Mouse (Mus musculus) MEL (cell line): Measurements from ENCODE around the gene Kifc5b. TPM values are rescaled to one million over a fixed set of nuclear protein-coding genes. Genes with fewer than 3 reads are reported as not detected.

Experiments
- DNase-seq: peaks from one replicate; pipeline ENCODE4 v3.0.0; 2011; ENCODE audit warnings: low read depth, low spot score
- H3K27ac ChIP-seq: 2 replicates; pipeline ENCODE4 v1.5.1; 2012; ENCODE audit warnings: low read depth, mild to moderate bottlenecking, control low read depth, low read length, moderate library complexity; ENCODE audit not compliant: control insufficient read depth
- H3K27me3 ChIP-seq, 2 experiments: fragments of 150-350 bp in 1 of 2; sonication (generic) in 1 of 2; 2 replicates each; pipeline ENCODE4 v1.6.1; 2012; ENCODE audit warnings: low read length in 2 of 2, mild to moderate bottlenecking in 2 of 2, improper control_type of control experiment in 1 of 2, moderate library complexity in 1 of 2; ENCODE audit not compliant: insufficient read depth in 2 of 2, control insufficient read depth in 1 of 2
- H3K36me3 ChIP-seq, 2 experiments: 2 replicates each; pipeline ENCODE4 v1.6.1; 2012 to 2014; ENCODE audit warnings: low read length in 2 of 2, improper control_type of control experiment in 1 of 2, inconsistent platforms in 1 of 2, mild to moderate bottlenecking in 1 of 2; ENCODE audit not compliant: insufficient read depth in 2 of 2, control insufficient read depth in 1 of 2
- H3K4me1 ChIP-seq, 2 experiments: fragments of 150-350 bp in 1 of 2; sonication (generic) in 1 of 2; 2 replicates each; pipeline ENCODE4 v1.6.1; 2012; ENCODE audit warnings: low read length in 2 of 2, improper control_type of control experiment in 1 of 2, mild to moderate bottlenecking in 1 of 2; ENCODE audit not compliant: insufficient read depth in 2 of 2, control insufficient read depth in 1 of 2
- H3K4me3 ChIP-seq, 2 experiments: fragments of 150-350 bp in 1 of 2; sonication (generic) in 1 of 2; 2 replicates each; pipeline ENCODE4 v1.5.1; 2012; ENCODE audit warnings: low read depth in 2 of 2, low read length in 2 of 2, mild to moderate bottlenecking in 2 of 2, moderate library complexity in 2 of 2, control low read depth in 1 of 2, improper control_type of control experiment in 1 of 2; ENCODE audit not compliant: control insufficient read depth in 1 of 2, insufficient read depth in 1 of 2
- H3K79me2 ChIP-seq: 2 replicates; pipeline ENCODE4 v1.6.1; 2012; ENCODE audit warnings: mild to moderate bottlenecking, low read length, moderate library complexity; ENCODE audit not compliant: control insufficient read depth, poor library complexity, insufficient read depth
- H3K9ac ChIP-seq: 2 replicates; pipeline ENCODE4 v1.6.1; 2012; ENCODE audit warnings: low read depth, mild to moderate bottlenecking, control low read depth, low read length, moderate library complexity; ENCODE audit not compliant: control insufficient read depth, poor library complexity, severe bottlenecking
- H3K9me3 ChIP-seq: fragments of 150-350 bp; sonication (generic); replicated peaks from 2 replicates; pipeline ENCODE4 v1.6.1; 2012; ENCODE audit warnings: mild to moderate bottlenecking, low read length, improper control_type of control experiment, moderate library complexity; ENCODE audit not compliant: insufficient read depth
- BHLHE40 ChIP-seq: IDR thresholded peaks from 2 replicates; pipeline ENCODE4 v1.6.1; 2012; ENCODE audit warnings: low read depth, mild to moderate bottlenecking, inconsistent platforms, low read length, improper control_type of control experiment, borderline replicate concordance
- CHD1 ChIP-seq: IDR thresholded peaks from 2 replicates; pipeline ENCODE4 v1.6.1; 2012; ENCODE audit warnings: low read depth, mild to moderate bottlenecking, inconsistent platforms, low read length, improper control_type of control experiment
- CTCF ChIP-seq, 3 experiments: IDR thresholded peaks in 2 of 3; conservative IDR thresholded peaks in 1 of 3; 2 replicates each; pipeline ENCODE4 v1.5.1; 2011 to 2012; ENCODE audit warnings: low read length in 3 of 3, low read depth in 2 of 3, mild to moderate bottlenecking in 2 of 3, improper control_type of control experiment in 1 of 3, inconsistent platforms in 1 of 3, mixed read lengths in 1 of 3, moderate library complexity in 1 of 3; ENCODE audit not compliant: control insufficient read depth in 1 of 3, insufficient read depth in 1 of 3, poor library complexity in 1 of 3, severe bottlenecking in 1 of 3
- E2F4 ChIP-seq: IDR thresholded peaks from 2 replicates; pipeline ENCODE4 v1.6.1; 2011; ENCODE audit warnings: low read depth, low read length, improper control_type of control experiment, borderline replicate concordance
- EP300 ChIP-seq, 2 experiments: IDR thresholded peaks; 2 replicates each; pipeline ENCODE4 v1.6.1; 2011; ENCODE audit warnings: improper control_type of control experiment in 2 of 2, low read length in 2 of 2, low read depth in 1 of 2, mild to moderate bottlenecking in 1 of 2
- ETS1 ChIP-seq: IDR thresholded peaks from 2 replicates; pipeline ENCODE4 v1.6.1; 2012; ENCODE audit warnings: low read depth, mild to moderate bottlenecking, inconsistent platforms, low read length, improper control_type of control experiment, moderate library complexity
- GABPA ChIP-seq: IDR thresholded peaks from 2 replicates; pipeline ENCODE4 v1.6.1; 2012; ENCODE audit warnings: low read depth, mild to moderate bottlenecking, inconsistent platforms, low read length, improper control_type of control experiment, moderate library complexity
- GATA1 ChIP-seq: IDR thresholded peaks from 2 replicates; pipeline ENCODE4 v1.6.1; 2011; ENCODE audit warnings: low read depth, low read length, improper control_type of control experiment
- HCFC1 ChIP-seq: IDR thresholded peaks from 2 replicates; pipeline ENCODE4 v1.6.1; 2012; ENCODE audit warnings: low read depth, mild to moderate bottlenecking, inconsistent platforms, low read length, improper control_type of control experiment, moderate library complexity
- JUND ChIP-seq: IDR thresholded peaks from 2 replicates; pipeline ENCODE4 v1.6.1; 2011; ENCODE audit warnings: low read depth, mild to moderate bottlenecking, improper control_type of control experiment, low read length
- KAT2A ChIP-seq: conservative IDR thresholded peaks from 2 replicates; pipeline ENCODE4 v1.6.1; 2012; ENCODE audit warnings: low read depth, low read length, improper control_type of control experiment, inconsistent platforms
- MAFK ChIP-seq: IDR thresholded peaks from 2 replicates; pipeline ENCODE4 v1.6.1; 2011; ENCODE audit warnings: low read depth, mild to moderate bottlenecking, low read length, improper control_type of control experiment, borderline replicate concordance
- MAX ChIP-seq: IDR thresholded peaks from 2 replicates; pipeline ENCODE4 v1.6.1; 2011; ENCODE audit warnings: low read length, improper control_type of control experiment
- MAZ ChIP-seq: IDR thresholded peaks from 2 replicates; pipeline ENCODE4 v1.6.1; 2012; ENCODE audit warnings: low read depth, mild to moderate bottlenecking, inconsistent platforms, low read length, improper control_type of control experiment
- MEF2A ChIP-seq: IDR thresholded peaks from 2 replicates; pipeline ENCODE4 v1.6.1; 2014; ENCODE audit warnings: low read depth, mild to moderate bottlenecking, inconsistent platforms, low read length, improper control_type of control experiment; ENCODE audit not compliant: poor library complexity, insufficient replicate concordance, severe bottlenecking; ENCODE audit errors: extremely low read depth
- MXI1 ChIP-seq: IDR thresholded peaks from 2 replicates; pipeline ENCODE4 v1.6.1; 2011; ENCODE audit warnings: mild to moderate bottlenecking, low read depth, low read length, improper control_type of control experiment
- MYB ChIP-seq: IDR thresholded peaks from 2 replicates; pipeline ENCODE4 v1.6.1; 2011; ENCODE audit warnings: mild to moderate bottlenecking, low read depth, low read length, improper control_type of control experiment
- MYC ChIP-seq: IDR thresholded peaks from 2 replicates; pipeline ENCODE4 v1.6.1; 2011; ENCODE audit warnings: low read depth, mild to moderate bottlenecking, low read length, improper control_type of control experiment, moderate library complexity
- NELFE ChIP-seq: IDR thresholded peaks from 2 replicates; pipeline ENCODE4 v1.6.1; 2011; ENCODE audit warnings: low read depth, low read length, improper control_type of control experiment
- NRF1 ChIP-seq: IDR thresholded peaks from 2 replicates; pipeline ENCODE4 v1.6.1; 2014; ENCODE audit warnings: low read depth, mild to moderate bottlenecking, inconsistent platforms, low read length, improper control_type of control experiment, moderate library complexity; ENCODE audit not compliant: poor library complexity, insufficient read depth, severe bottlenecking
- POLR2A ChIP-seq, 2 experiments: IDR thresholded peaks; 2 replicates each; pipeline ENCODE4 v1.6.1; 2011 to 2012; ENCODE audit warnings: low read length in 2 of 2, mild to moderate bottlenecking in 2 of 2, control low read depth in 1 of 2, improper control_type of control experiment in 1 of 2, low read depth in 1 of 2, moderate library complexity in 1 of 2; ENCODE audit not compliant: control insufficient read depth in 1 of 2, insufficient read depth in 1 of 2, poor library complexity in 1 of 2
- POLR2AphosphoS2 ChIP-seq: IDR thresholded peaks from 2 replicates; pipeline ENCODE4 v1.6.1; 2011; ENCODE audit warnings: low read length, improper control_type of control experiment
- POLR2AphosphoS5 ChIP-seq: IDR thresholded peaks from 2 replicates; pipeline ENCODE4 v1.6.1; 2012; ENCODE audit warnings: low read depth, borderline replicate concordance, mild to moderate bottlenecking, inconsistent platforms, low read length, moderate library complexity, mixed read lengths
- RAD21 ChIP-seq: IDR thresholded peaks from 2 replicates; pipeline ENCODE4 v1.6.1; 2011; ENCODE audit warnings: mild to moderate bottlenecking, low read depth, low read length, improper control_type of control experiment
- RCOR1 ChIP-seq: IDR thresholded peaks from 2 replicates; pipeline ENCODE4 v1.6.1; 2012; ENCODE audit warnings: low read depth, mild to moderate bottlenecking, inconsistent platforms, low read length, improper control_type of control experiment
- SMC3 ChIP-seq: IDR thresholded peaks from 2 replicates; pipeline ENCODE4 v1.6.1; 2011; ENCODE audit warnings: low read depth, low read length, improper control_type of control experiment
- TAL1 ChIP-seq: IDR thresholded peaks from 2 replicates; pipeline ENCODE4 v1.6.1; 2012; ENCODE audit warnings: mild to moderate bottlenecking, inconsistent platforms, low read length, moderate library complexity, mixed read lengths
- TBP ChIP-seq: IDR thresholded peaks from 2 replicates; pipeline ENCODE4 v1.8.0; 2011; ENCODE audit warnings: low read depth, low read length, improper control_type of control experiment
- TCF12 ChIP-seq: IDR thresholded peaks from 2 replicates; pipeline ENCODE4 v1.6.1; 2014; ENCODE audit warnings: low read depth, mild to moderate bottlenecking, inconsistent platforms, low read length, improper control_type of control experiment, moderate library complexity
- UBTF ChIP-seq: IDR thresholded peaks from 2 replicates; pipeline ENCODE4 v1.6.1; 2012; ENCODE audit warnings: low read depth, mild to moderate bottlenecking, inconsistent platforms, low read length, improper control_type of control experiment, moderate library complexity, borderline replicate concordance; ENCODE audit not compliant: insufficient read depth
- USF1 ChIP-seq: IDR thresholded peaks from 2 replicates; pipeline ENCODE4 v1.6.1; 2014; ENCODE audit warnings: low read depth, mild to moderate bottlenecking, inconsistent platforms, low read length, improper control_type of control experiment, moderate library complexity
- USF2 ChIP-seq, 2 experiments: IDR thresholded peaks; 2 replicates each; pipeline ENCODE4 v1.6.1; 2011 to 2012; ENCODE audit warnings: improper control_type of control experiment in 2 of 2, low read length in 2 of 2, borderline replicate concordance in 1 of 2, inconsistent platforms in 1 of 2, low read depth in 1 of 2, mild to moderate bottlenecking in 1 of 2; ENCODE audit not compliant: insufficient read depth in 1 of 2
- ZC3H11A ChIP-seq: IDR thresholded peaks from 2 replicates; pipeline ENCODE4 v1.6.1; 2012; ENCODE audit warnings: low read depth, mild to moderate bottlenecking, inconsistent platforms, low read length, improper control_type of control experiment
- ZKSCAN1 ChIP-seq: IDR thresholded peaks from 2 replicates; pipeline ENCODE4 v1.6.1; 2012; ENCODE audit warnings: low read depth, mild to moderate bottlenecking, inconsistent platforms, low read length, improper control_type of control experiment, moderate library complexity
- ZMIZ1 ChIP-seq: IDR thresholded peaks from 2 replicates; pipeline ENCODE4 v1.6.1; 2012; ENCODE audit warnings: low read depth, mild to moderate bottlenecking, inconsistent platforms, low read length, improper control_type of control experiment, moderate library complexity
- ZNF384 ChIP-seq: IDR thresholded peaks from 2 replicates; pipeline ENCODE4 v1.6.1; 2012; ENCODE audit warnings: low read depth, mild to moderate bottlenecking, inconsistent platforms, low read length, improper control_type of control experiment
- polyA plus RNA-seq, 2 experiments: library from polyadenylated mRNA; stranded (reverse) in 1 of 2; unstranded in 1 of 2; fragments of >175 nt in 1 of 2; fragments of >200 nt in 1 of 2; gene quantifications; 2 replicates each; pipeline versions ENCODE4 v1.2.1 to v1.2.4; 2012; ENCODE audit warnings: low replicate concordance in 2 of 2, low read depth in 1 of 2; ENCODE audit not compliant: insufficient read length in 2 of 2, insufficient read depth in 1 of 2, missing spikeins in 1 of 2
- total RNA-seq: library from RNA; depleted of rRNA; stranded (reverse); fragments of 300-350 nt; gene quantifications from 2 replicates; pipeline ENCODE4 v1.2.3, GENCODE M21; 2012

Gene Kifc5b
- total and polyA plus RNA-seq, 3 experiments: 10.6 to 111 (median 45.4) TPM

GRCm38 (mm10) chr17:26886047-26886749, 30.7 kb upstream of the Kifc5b start:
- H3K9ac ChIP-seq: peak overlapping the region; percentile 85
- H3K36me3 ChIP-seq: peaks cover 0 to 9% of the 10 kb centered on the region in 2 experiments; a peak in 2 of 4 replicates
- H3K27ac ChIP-seq: peak overlapping the region; percentile 80
- H3K27me3 ChIP-seq: no peaks in the 10 kb centered on the region
- peaks cover 3 to 10% of the 10 kb centered on the region in 2 experiments for H3K4me1 ChIP-seq
- H3K79me2 ChIP-seq: peaks cover 28% of the 10 kb centered on the region
- DNase-seq: peak; percentile 93
- peak overlapping the region; percentile 88 to 93 for H3K4me3 ChIP-seq
- no peaks in the 10 kb centered on the region for H3K9me3 ChIP-seq
- no peak for TF ChIP-seq JUND
- TF ChIP-seq POLR2AphosphoS2: no peak
- TF ChIP-seq TCF12: no peak
- no peak for TF ChIP-seq MAFK
- TF ChIP-seq ZMIZ1: no peak
- no peak for TF ChIP-seq MEF2A
- TF ChIP-seq SMC3: peak; percentile 97
- peak; percentile 72 for TF ChIP-seq HCFC1
- TF ChIP-seq UBTF: no peak
- TF ChIP-seq KAT2A: no peak
- TF ChIP-seq E2F4: no peak
- no peak for TF ChIP-seq ZKSCAN1
- TF ChIP-seq POLR2AphosphoS5: no peak
- TF ChIP-seq RCOR1: no peak
- TF ChIP-seq TBP: peak; percentile 69; the same call in 1 of the 2 replicates
- TF ChIP-seq GATA1: no peak
- TF ChIP-seq EP300 (IDR thresholded peaks at IDR 0.05; ENCODE audit: low read depth in 1 of 2, low read length in 2 of 2): no peak
- peak; percentile 94 for TF ChIP-seq RAD21
- TF ChIP-seq MAZ: no peak; the same call in 1 of the 2 replicates
- no peak for TF ChIP-seq NRF1
- no peak for TF ChIP-seq MYB
- TF ChIP-seq TAL1: no peak
- TF ChIP-seq BHLHE40: peak; percentile 97
- TF ChIP-seq CTCF (IDR thresholded peaks at IDR 0.05 in 2 of 3, conservative IDR thresholded peaks at IDR 0.05 in 1 of 3; ENCODE audit: control insufficient read depth in 1 of 3, insufficient read depth in 1 of 3, low read depth in 2 of 3, low read length in 3 of 3, poor library complexity in 1 of 3, severe bottlenecking in 1 of 3): peak; percentile 91 to 98 (median 98)
- TF ChIP-seq ETS1: peak; percentile 52; the same call in 1 of the 2 replicates
- TF ChIP-seq MYC: peak; percentile 100
- peak; percentile 89 for TF ChIP-seq ZC3H11A
- no peak for TF ChIP-seq CHD1
- TF ChIP-seq USF2 (IDR thresholded peaks at IDR 0.05; ENCODE audit: borderline replicate concordance in 1 of 2, insufficient read depth in 1 of 2, low read depth in 1 of 2, low read length in 2 of 2): peak; percentile 14 to 81; a peak in 2 of 4 replicates
- peak; percentile 47; the same call in 1 of the 2 replicates for TF ChIP-seq NELFE
- no peak for TF ChIP-seq GABPA
- TF ChIP-seq USF1: peak; percentile 95
- TF ChIP-seq MXI1: peak; percentile 100
- TF ChIP-seq ZNF384: no peak
- TF ChIP-seq MAX: peak; percentile 100
- TF ChIP-seq POLR2A (IDR thresholded peaks at IDR 0.05; ENCODE audit: control insufficient read depth in 1 of 2, insufficient read depth in 1 of 2, low read depth in 1 of 2, low read length in 2 of 2, poor library complexity in 1 of 2): peak in 1 of 2 experiments; percentile 74; a peak in 2 of 4 replicates
